Mouse (Mus musculus) hindbrain, embryonic 13.5 days (tissue): ENCODE measurements around the gene Tle1. TPM values are rescaled to one million over a fixed set of nuclear protein-coding genes. Genes with fewer than 3 reads are reported as not detected.
A peak's percentile ranks its signal among the peaks of the same experiment; 100 is the strongest.

Source experiments
- ATAC-seq: fragments of 200-750 bp; cut with Nextera tagmentation; 2 replicates; pipeline ENCODE4 v1.8.0; 2017; ENCODE audit warnings: moderate TSS enrichment; ENCODE audit not compliant: low FRiP score
- H3K27ac ChIP-seq: fragments of 300-500 bp; sonication (generic); 2 replicates; pipeline ENCODE4 v1.5.1; 2015; ENCODE audit warnings: inconsistent platforms, mild to moderate bottlenecking, moderate library complexity
- H3K27me3 ChIP-seq: fragments of 300-500 bp; sonication (generic); 2 replicates; pipeline ENCODE4 v1.6.1; 2015; ENCODE audit warnings: mild to moderate bottlenecking, inconsistent platforms
- H3K36me3 ChIP-seq: fragments of 300-500 bp; sonication (generic); 2 replicates; pipeline ENCODE4 v1.6.1; 2015; ENCODE audit warnings: mild to moderate bottlenecking, inconsistent platforms
- H3K4me1 ChIP-seq: fragments of 300-500 bp; sonication (generic); replicated peaks from 2 replicates; pipeline ENCODE4 v1.6.1; 2015; ENCODE audit warnings: inconsistent platforms
- H3K4me2 ChIP-seq: fragments of 300-500 bp; sonication (generic); 2 replicates; pipeline ENCODE4 v1.6.1; 2015; ENCODE audit warnings: inconsistent platforms, mild to moderate bottlenecking, moderate library complexity
- H3K4me3 ChIP-seq: fragments of 300-500 bp; sonication (generic); 2 replicates; pipeline ENCODE4 v1.5.1; 2015; ENCODE audit warnings: mild to moderate bottlenecking, inconsistent platforms
- H3K9ac ChIP-seq: fragments of 300-500 bp; sonication (generic); 2 replicates; pipeline ENCODE4 v1.6.1; 2015; ENCODE audit warnings: mild to moderate bottlenecking, inconsistent platforms
- H3K9me3 ChIP-seq: fragments of 300-500 bp; sonication (generic); 2 replicates; pipeline ENCODE4 v1.6.1; 2016; ENCODE audit warnings: inconsistent platforms
- WGBS: fragments of 180-500 bp; shearing (Covaris S2); methylation state at CpG from one replicate; pipeline ENCODE4 v1.1.7; 2015; 5-methylcytosine and 5-hydroxymethylcytosine counted together
- polyA plus RNA-seq: library from polyadenylated mRNA; unstranded; fragments of >200 nt; fragmentation: Nextera tagmentation; extraction: Ambion mirVana; gene quantifications from 2 replicates; pipeline ENCODE4 v1.2.1, GENCODE M21; 2015

Tle1 gene
- polyA plus RNA-seq, result 42.9 and 45.1 TPM in 2 replicates

- no peaks in the 10 kb centered on the region for H3K36me3 ChIP-seq
- under 1% methylated on average over 105 of the region's 107 CpGs for WGBS
- H3K4me2 ChIP-seq, result peak within 1 kb of the TSS; percentile 71
- peak within 1 kb of the TSS; percentile 94 for H3K9ac ChIP-seq
- H3K27ac ChIP-seq, result peak within 1 kb of the TSS; percentile 97
- peak; percentile 97 for ATAC-seq
- H3K4me3 ChIP-seq, result peak within 1 kb of the TSS; percentile 87
- H3K4me1 ChIP-seq, result peaks cover 42% of the 10 kb centered on the region
- H3K9me3 ChIP-seq, result no peaks in the 10 kb centered on the region
- H3K27me3 ChIP-seq, result peaks cover 21% of the 10 kb centered on the region
These were observed at the start of gene Tle1 for GRCm38 (mm10) chr4:72200559-72201409. Gene Tle1, minus strand, starts transcription at chr4:72200919.

GRCm38 (mm10) chr4:72233584-72234219 lies 33.0 kb upstream of the Tle1 start:
- WGBS, result 15% methylated on average over 4 of the region's 4 CpGs
- Histone ChIP-seq H3K4me1 (no peaks in the 10 kb centered on the region), H3K4me3 (no peak overlapping the region), H3K36me3 (no peaks in the 10 kb centered on the region), H3K9me3 (no peaks in the 10 kb centered on the region), H3K9ac (no peak overlapping the region), H3K27ac (no peak overlapping the region), H3K27me3 (no peaks in the 10 kb centered on the region), H3K4me2 (no peak overlapping the region)
- no peak for ATAC-seq

GRCm38 (mm10) chr4:72232206-72232605 lies 31.5 kb upstream of the Tle1 start:
- ATAC-seq, result no peak
- no peak overlapping the region for H3K9ac ChIP-seq
- no peaks in the 10 kb centered on the region for H3K4me1 ChIP-seq
- H3K4me3 ChIP-seq, result no peak overlapping the region
- no peaks in the 10 kb centered on the region for H3K36me3 ChIP-seq
- H3K27me3 ChIP-seq, result no peaks in the 10 kb centered on the region
- H3K4me2 ChIP-seq, result no peak overlapping the region
- H3K9me3 ChIP-seq, result no peaks in the 10 kb centered on the region
- no peak overlapping the region for H3K27ac ChIP-seq
- WGBS, result 87% methylated on average over 3 of the region's 3 CpGs

GRCm38 (mm10) chr4:72230832-72231231 lies 30.1 kb upstream of the Tle1 start:
- ATAC-seq, result no peak
- Histone ChIP-seq H3K9me3 (no peaks in the 10 kb centered on the region), H3K36me3 (no peaks in the 10 kb centered on the region), H3K9ac (no peak overlapping the region), H3K27me3 (no peaks in the 10 kb centered on the region), H3K4me2 (no peak overlapping the region), H3K4me1 (no peaks in the 10 kb centered on the region), H3K27ac (no peak overlapping the region), H3K4me3 (no peak overlapping the region)

- H3K27ac ChIP-seq, result no peak overlapping the region
- peaks cover 3% of the 10 kb centered on the region; the same call in 1 of the 2 replicates for H3K27me3 ChIP-seq
- no peak overlapping the region for H3K9ac ChIP-seq
- no peaks in the 10 kb centered on the region for H3K36me3 ChIP-seq
- no peak for ATAC-seq
- no peak overlapping the region for H3K4me3 ChIP-seq
- no peak overlapping the region for H3K4me2 ChIP-seq
- H3K4me1 ChIP-seq, result no peaks in the 10 kb centered on the region
- WGBS, result 93% methylated on average over 3 of the region's 3 CpGs
- H3K9me3 ChIP-seq, result no peaks in the 10 kb centered on the region; the same call in 1 of the 2 replicates
These were observed 20.9 kb upstream of the Tle1 start for GRCm38 (mm10) chr4:72221629-72222028.

GRCm38 (mm10) chr4:72204420-72205045 lies 3.8 kb upstream of the Tle1 start:
- no peak for ATAC-seq
- no peak overlapping the region for H3K9ac ChIP-seq
- H3K4me1 ChIP-seq, result peaks cover 20% of the 10 kb centered on the region
- no peaks in the 10 kb centered on the region for H3K9me3 ChIP-seq
- no peak overlapping the region for H3K27ac ChIP-seq
- H3K4me2 ChIP-seq, result peak overlapping the region; percentile 71
- no peaks in the 10 kb centered on the region for H3K36me3 ChIP-seq
- H3K27me3 ChIP-seq, result peaks cover 28% of the 10 kb centered on the region
- peak overlapping the region; percentile 15; the same call in 1 of the 2 replicates for H3K4me3 ChIP-seq
- 37% methylated on average over 6 of the region's 6 CpGs for WGBS

GRCm38 (mm10) chr4:72201521-72201991 lies 837 bp upstream of the Tle1 start:
- Histone ChIP-seq H3K27me3 (peaks cover 24% of the 10 kb centered on the region), H3K4me2 (peak overlapping the region; percentile 71), H3K9me3 (no peaks in the 10 kb centered on the region), H3K27ac (peak overlapping the region; percentile 66), H3K9ac (peak overlapping the region; percentile 61), H3K4me1 (peaks cover 38% of the 10 kb centered on the region), H3K36me3 (no peaks in the 10 kb centered on the region), H3K4me3 (peak overlapping the region; percentile 87)
- peak; percentile 3 for ATAC-seq
- under 1% methylated on average over 24 of the region's 24 CpGs for WGBS

GRCm38 (mm10) chr4:72199571-72200558 lies 854 bp downstream of the Tle1 start:
- Histone ChIP-seq H3K4me3 (peak overlapping the region; percentile 87), H3K9me3 (no peaks in the 10 kb centered on the region), H3K4me1 (peaks cover 47% of the 10 kb centered on the region), H3K4me2 (peak overlapping the region; percentile 71), H3K27ac (peak overlapping the region; percentile 97), H3K27me3 (peaks cover 14% of the 10 kb centered on the region), H3K36me3 (no peaks in the 10 kb centered on the region), H3K9ac (peak overlapping the region; percentile 94)
- ATAC-seq, result peak; percentile 1; the same call in 1 of the 2 replicates
- under 1% methylated on average over 103 of the region's 103 CpGs for WGBS

- Histone ChIP-seq H3K9me3 (no peaks in the 10 kb centered on the region), H3K4me3 (peak overlapping the region; percentile 87), H3K27me3 (peaks cover 10% of the 10 kb centered on the region), H3K4me1 (peaks cover 50% of the 10 kb centered on the region), H3K9ac (peak overlapping the region; percentile 94), H3K4me2 (peak overlapping the region; percentile 71), H3K36me3 (no peaks in the 10 kb centered on the region), H3K27ac (peak overlapping the region; percentile 97)
- WGBS, result under 1% methylated on average over 22 of the region's 22 CpGs
- ATAC-seq, result peak; percentile 27
These were observed 1.8 kb downstream of the Tle1 start for GRCm38 (mm10) chr4:72198877-72199411.

- peak overlapping the region; percentile 87 for H3K4me3 ChIP-seq
- 15% methylated on average over 7 of the region's 7 CpGs for WGBS
- peak overlapping the region; percentile 97 for H3K27ac ChIP-seq
- peak overlapping the region; percentile 94 for H3K9ac ChIP-seq
- H3K36me3 ChIP-seq, result no peaks in the 10 kb centered on the region
- H3K4me2 ChIP-seq, result peak overlapping the region; percentile 71
- H3K9me3 ChIP-seq, result no peaks in the 10 kb centered on the region
- H3K4me1 ChIP-seq, result peaks cover 57% of the 10 kb centered on the region
- H3K27me3 ChIP-seq, result peaks cover 4% of the 10 kb centered on the region
- no peak for ATAC-seq
These were observed 2.7 kb downstream of the Tle1 start for GRCm38 (mm10) chr4:72197888-72198605.
